Mouse (Mus musculus): ENCODE measurements around the gene 9030624G23Rik. TPM values are rescaled to one million over a fixed set of nuclear protein-coding genes. Genes with fewer than 3 reads are reported as not detected.
"Not testable (repeated sequence)": the region's sequence is repeated elsewhere in the genome, so short reads cannot be mapped to it uniquely, and the experiment has no call there.

The 9030624G23Rik gene
- 0.89 and 0.90 TPM in 2 replicates for polyA plus RNA-seq (2015; fragmentation: Nextera tagmentation; extraction: Ambion mirVana)

- not testable (repeated sequence) for H3K9ac ChIP-seq (ENCODE audit: low read depth, low read length)
Observed at GRCm38 (mm10) chr12:24097108-24097520, at the start of gene 9030624G23Rik. Gene 9030624G23Rik, minus strand, starts transcription at chr12:24097246.

GRCm38 (mm10) chr12:24083096-24083495 is 13.9 kb downstream of the 9030624G23Rik start:
- not testable (repeated sequence) for ATAC-seq; H3K27me3 ChIP-seq (replicated peaks; ENCODE audit: control insufficient read depth, insufficient read depth, low read length); H3K9ac ChIP-seq (ENCODE audit: low read depth, low read length); H3K36me3 ChIP-seq (ENCODE audit: control insufficient read depth, insufficient read depth); H3K27ac ChIP-seq (ENCODE audit: low read depth, low read length); H3K4me2 ChIP-seq (replicated peaks; ENCODE audit: low read depth); H3K9me3 ChIP-seq (ENCODE audit: control insufficient read depth); H3K4me3 ChIP-seq (ENCODE audit: low read depth, low read length); H3K4me1 ChIP-seq (replicated peaks; ENCODE audit: control insufficient read depth, insufficient read depth, low read length)
- WGBS = 94% methylated on average over 2 of the region's 5 CpGs

More at GRCm38 (mm10) chr12:24097108-24097520, at the start of gene 9030624G23Rik:
- not testable (repeated sequence) for H3K27me3 ChIP-seq (replicated peaks; ENCODE audit: control insufficient read depth, insufficient read depth, low read length); H3K9me3 ChIP-seq (ENCODE audit: control insufficient read depth); H3K36me3 ChIP-seq (ENCODE audit: control insufficient read depth, insufficient read depth); H3K4me1 ChIP-seq (replicated peaks; ENCODE audit: control insufficient read depth, insufficient read depth, low read length); ATAC-seq; H3K27ac ChIP-seq (ENCODE audit: low read depth, low read length)
- H3K4me3 ChIP-seq (ENCODE audit: low read depth, low read length) = peak within 1 kb of the TSS; percentile 43
- peak within 1 kb of the TSS; percentile 62 for H3K4me2 ChIP-seq (replicated peaks; ENCODE audit: low read depth)
- WGBS = under 1% methylated on average over 38 of the region's 39 CpGs

Data from intestine, postnatal 0 days (tissue).